In genomic region chr19:44455356-44455755, GRCm38 (mm10) we compare ENCODE assay signal across 21 mouse cellular contexts. TPM values are rescaled to one million over a fixed set of nuclear protein-coding genes. Genes with fewer than 3 reads are reported as not detected.
"Had no signal": no experiment of that assay in that cellular context is flagged by ENCODE, and none has a peak within 500 bp of the region (broad histone marks: within the 10 kb centered on the region; RNA-seq: fewer than 3 reads in every experiment).

No protein-coding gene starts in this region.

- H3K36me3 ChIP-seq: limb, embryonic 13.5 days; liver, embryonic 15.5 days; midbrain, embryonic 10.5 days; midbrain, embryonic 15.5 days; neural tube, embryonic 12.5 days had no signal

- H3K9ac ChIP-seq: limb, embryonic 13.5 days; liver, embryonic 15.5 days; lung, embryonic 14.5 days; midbrain, embryonic 15.5 days; neural tube, embryonic 12.5 days had no signal

- H3K4me3 ChIP-seq: limb, embryonic 13.5 days; liver, embryonic 15.5 days; midbrain, embryonic 10.5 days; midbrain, embryonic 15.5 days; neural tube, embryonic 12.5 days had no signal

- H3K9me3 ChIP-seq: limb, embryonic 13.5 days; liver, embryonic 15.5 days; midbrain, embryonic 10.5 days; midbrain, embryonic 15.5 days; neural tube, embryonic 12.5 days had no signal

- H3K27me3 ChIP-seq: liver, embryonic 15.5 days; midbrain, embryonic 15.5 days; neural tube, embryonic 12.5 days had no signal

- ATAC-seq: hindbrain, embryonic 16.5 days; inflammation-experienced regulatory T-cells, adult 6 months; intestine, postnatal 0 days; midbrain, embryonic 15.5 days had no signal

- DNase-seq: left cerebral cortex, postnatal 4 days; lung, embryonic 14.5 days; lung, postnatal 10 days; lung, postnatal 4 days; right cerebral cortex, postnatal 4 days; spleen, adult 18-20 months; thymus, adult 18-20 months; thymus, postnatal 14 days had no signal

- H3K4me1 ChIP-seq: liver, embryonic 15.5 days; midbrain, embryonic 15.5 days; neural tube, embryonic 12.5 days had no signal

- H3K27ac ChIP-seq: limb, embryonic 13.5 days; liver, embryonic 15.5 days; midbrain, embryonic 10.5 days; midbrain, embryonic 15.5 days; neural tube, embryonic 12.5 days had no signal

- H3K4me2 ChIP-seq: limb, embryonic 13.5 days; liver, embryonic 11.5 days; liver, embryonic 15.5 days; lung, embryonic 14.5 days; midbrain, embryonic 15.5 days; neural tube, embryonic 12.5 days had no signal

RNA-seq across cellular contexts. Expression of gene Wnt8b, which starts 37.9 kb away (rescaled TPM):
- total RNA-seq: layer of hippocampus, adult 8-10 months; left cerebral cortex, postnatal 10 days; monocyte, adult 5-6 weeks; neutrophil, adult 5-6 weeks had no signal
- polyA plus RNA-seq: inflammation-experienced regulatory T-cells, adult 6 months; intestine, postnatal 0 days; liver, embryonic 11.5 days; liver, embryonic 15.5 days; lung, embryonic 14.5 days had no signal
